Mouse (Mus musculus) ES-E14 (cell line): ENCODE results near the gene Gm30083.

ENCODE experiments used
- HCFC1 ChIP-seq: IDR thresholded peaks from 2 replicates; pipeline ENCODE4 v1.6.1; 2012; ENCODE audit warnings: low read length, inconsistent platforms, borderline replicate concordance; ENCODE audit not compliant: insufficient read depth
- MAFK ChIP-seq: IDR thresholded peaks from 2 replicates; pipeline ENCODE4 v1.6.1; 2014; ENCODE audit warnings: mild to moderate bottlenecking, low read depth, low read length, inconsistent platforms; ENCODE audit not compliant: insufficient read depth
- ZC3H11A ChIP-seq: IDR thresholded peaks from 2 replicates; pipeline ENCODE4 v1.6.1; 2012; ENCODE audit warnings: low read depth, mild to moderate bottlenecking, inconsistent platforms, low read length, borderline replicate concordance

GRCm38 (mm10) chr14:33991971-33992370, 23.0 kb downstream of the Gm30083 start:
- TF ChIP-seq ZC3H11A, result no peak
- TF ChIP-seq HCFC1, result no peak
- no peak for TF ChIP-seq MAFK
